Mouse (Mus musculus) brain, embryonic 14.5 days (tissue): ENCODE measurements at regions not wholly inside any gene's neighbourhood (a gene's known extent, or its start where the extent isn't known, plus 50 kb on each side); places are given as distances from the start of the nearest gene placed in this dataset.

ENCODE experiments used
- DNase-seq: peaks from one replicate; pipeline ENCODE4 v3.0.0-alpha.2; 2011; ENCODE audit warnings: low read depth
- CTCF ChIP-seq: fragments of 200-500 bp; IDR thresholded peaks from 2 replicates; pipeline ENCODE4 v1.5.1; 2012; ENCODE audit warnings: inconsistent platforms, mild to moderate bottlenecking, moderate library complexity, borderline replicate concordance; ENCODE audit not compliant: insufficient read depth, insufficient read length; ENCODE audit errors: extremely low read depth
- POLR2A ChIP-seq: fragments of 200-500 bp; IDR thresholded peaks from 2 replicates; pipeline ENCODE4 v1.6.1; 2012; ENCODE audit warnings: mild to moderate bottlenecking, inconsistent platforms, borderline replicate concordance; ENCODE audit not compliant: poor library complexity, insufficient read depth, insufficient read length, severe bottlenecking; ENCODE audit errors: extremely low read depth

GRCm38 (mm10) chr4:89000200-89000599 is 120.2 kb upstream of the Ifne start:
- TF ChIP-seq POLR2A (no peak), CTCF (no peak)
- DNase-seq: no peak

GRCm38 (mm10) chr4:88998286-88998685 is 118.3 kb upstream of the Ifne start:
- DNase-seq: no peak
- TF ChIP-seq POLR2A (no peak), CTCF (no peak)

GRCm38 (mm10) chr4:88995129-88995919 is 115.3 kb upstream of the Ifne start:
- no peak for DNase-seq
- TF ChIP-seq CTCF: no peak
- TF ChIP-seq POLR2A: no peak

GRCm38 (mm10) chr4:88994486-88994885 is 114.5 kb upstream of the Ifne start:
- no peak for DNase-seq
- no peak for TF ChIP-seq POLR2A
- TF ChIP-seq CTCF: no peak

- TF ChIP-seq POLR2A: no peak
- no peak for TF ChIP-seq CTCF
- no peak for DNase-seq
These were observed 112.5 kb upstream of the Ifne start for GRCm38 (mm10) chr4:88992498-88992897.

GRCm38 (mm10) chr4:88988363-88988762 is 108.4 kb upstream of the Ifne start:
- DNase-seq: no peak
- no peak for TF ChIP-seq CTCF
- TF ChIP-seq POLR2A: no peak

- DNase-seq: no peak
- TF ChIP-seq CTCF: no peak
- TF ChIP-seq POLR2A: no peak
These were observed 107.1 kb upstream of the Ifne start for GRCm38 (mm10) chr4:88987103-88987502.

GRCm38 (mm10) chr4:88982457-88982856 is 102.5 kb upstream of the Ifne start:
- no peak for TF ChIP-seq POLR2A
- no peak for TF ChIP-seq CTCF
- DNase-seq: no peak

GRCm38 (mm10) chr4:88977099-88977888 is 97.3 kb upstream of the Ifne start:
- TF ChIP-seq CTCF (no peak), POLR2A (no peak)
- no peak for DNase-seq

GRCm38 (mm10) chr4:88974535-88974934 is 94.5 kb upstream of the Ifne start:
- DNase-seq: no peak
- TF ChIP-seq CTCF (no peak), POLR2A (no peak)

- no peak for DNase-seq
- no peak for TF ChIP-seq CTCF
- no peak for TF ChIP-seq POLR2A
These were observed 89.3 kb upstream of the Ifne start for GRCm38 (mm10) chr4:88969134-88969841.
